Mouse (Mus musculus): ENCODE measurements around the gene Spon2. TPM values are rescaled to one million over a fixed set of nuclear protein-coding genes. Genes with fewer than 3 reads are reported as not detected.

The Spon2 gene
- total and polyA plus RNA-seq, 2 experiments from 2014 or later: 2.3 to 4.4 TPM

- Histone ChIP-seq H3K4me2 (ENCODE audit: low read depth, low read length, poor library complexity, severe bottlenecking) (no peak overlapping the region), H3K4me1 (ENCODE audit: insufficient read depth, low read length) (no peaks in the 10 kb centered on the region), H3K36me3 (ENCODE audit: insufficient read depth, low read length) (no peaks in the 10 kb centered on the region), H3K9ac (replicated peaks; ENCODE audit: low read length, poor library complexity, severe bottlenecking) (no peak overlapping the region), H3K4me3 (ENCODE audit: low read depth, low read length) (no peak overlapping the region), H3K27ac (ENCODE audit: low read depth, low read length) (no peak overlapping the region), H3K9me3 (ENCODE audit: low read length) (no peaks in the 10 kb centered on the region), H3K27me3 (ENCODE audit: insufficient read depth, low read length) (no peaks in the 10 kb centered on the region)
- peak; percentile 15; the same call in 1 of the 2 replicates for TF ChIP-seq CTCF (IDR thresholded peaks at IDR 0.05)
- peak; percentile 70 for DNase-seq (ENCODE audit: low spot score)
- no peak for ATAC-seq (ENCODE audit: low FRiP score)
- 43% methylated on average over 5 of the region's 5 CpGs for WGBS
Measured at GRCm38 (mm10) chr5:33230285-33230684, 12.0 kb upstream of the Spon2 start.

DNA sequence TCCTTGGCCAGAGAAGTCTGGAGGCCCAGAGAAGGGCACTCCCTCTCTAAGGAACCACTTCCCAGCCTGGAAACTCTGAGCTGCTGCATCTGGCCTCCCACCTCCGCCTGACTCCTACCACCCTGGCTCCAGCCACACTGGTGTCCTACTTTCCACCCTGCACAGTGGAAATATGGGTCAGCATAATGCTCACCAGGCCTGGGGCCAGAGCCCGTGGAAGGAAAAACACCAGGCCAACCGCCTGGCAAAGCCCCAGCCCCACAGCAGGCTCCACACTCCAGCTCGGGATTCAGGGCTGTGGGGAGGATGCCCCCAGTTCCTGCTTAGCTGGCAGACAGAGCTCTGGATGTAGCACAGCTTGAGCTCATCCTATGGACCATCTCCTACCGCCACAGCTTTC lies 10.2 kb upstream of the Spon2 start:
- no peak for ATAC-seq (ENCODE audit: low FRiP score)
- Histone ChIP-seq H3K36me3 (ENCODE audit: insufficient read depth, low read length) (no peaks in the 10 kb centered on the region), H3K27ac (ENCODE audit: low read depth, low read length) (no peak overlapping the region), H3K4me1 (ENCODE audit: insufficient read depth, low read length) (no peaks in the 10 kb centered on the region), H3K27me3 (ENCODE audit: insufficient read depth, low read length) (no peaks in the 10 kb centered on the region), H3K9ac (replicated peaks; ENCODE audit: low read length, poor library complexity, severe bottlenecking) (no peak overlapping the region), H3K9me3 (ENCODE audit: low read length) (no peaks in the 10 kb centered on the region), H3K4me2 (ENCODE audit: low read depth, low read length, poor library complexity, severe bottlenecking) (no peak overlapping the region), H3K4me3 (ENCODE audit: low read depth, low read length) (no peak overlapping the region)
- TF ChIP-seq CTCF (IDR thresholded peaks at IDR 0.05): no peak
- WGBS: 51% methylated on average over 5 of the region's 5 CpGs
- peak; percentile 17 for DNase-seq (ENCODE audit: low spot score)

DNA sequence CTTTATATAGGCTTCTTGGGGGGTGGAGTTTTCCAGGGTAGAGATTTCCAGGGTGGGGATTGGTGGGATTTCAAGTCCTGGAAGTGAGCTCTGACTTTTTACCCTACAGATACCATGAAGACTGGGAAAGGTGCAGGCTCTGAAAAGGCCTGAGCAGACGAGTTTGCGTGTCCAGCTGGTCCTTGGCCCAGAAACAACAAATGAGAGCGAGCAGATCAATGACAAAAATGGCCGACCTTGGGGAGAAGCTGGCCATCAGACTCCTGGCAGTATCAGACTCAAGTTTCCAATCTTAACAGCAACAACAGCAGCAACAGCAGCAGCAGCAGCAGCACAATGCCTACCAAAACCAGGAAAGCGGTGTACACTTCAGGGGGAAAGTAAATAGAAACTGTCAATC lies 7.4 kb upstream of the Spon2 start:
- ATAC-seq (ENCODE audit: low FRiP score): no peak
- no peak for DNase-seq (ENCODE audit: low spot score)
- WGBS: 93% methylated on average over 5 of the region's 5 CpGs
- Histone ChIP-seq H3K27ac (ENCODE audit: low read depth, low read length) (no peak overlapping the region), H3K4me3 (ENCODE audit: low read depth, low read length) (no peak overlapping the region), H3K36me3 (ENCODE audit: insufficient read depth, low read length) (no peaks in the 10 kb centered on the region), H3K4me1 (ENCODE audit: insufficient read depth, low read length) (no peaks in the 10 kb centered on the region), H3K4me2 (ENCODE audit: low read depth, low read length, poor library complexity, severe bottlenecking) (no peak overlapping the region), H3K9me3 (ENCODE audit: low read length) (no peaks in the 10 kb centered on the region), H3K27me3 (ENCODE audit: insufficient read depth, low read length) (no peaks in the 10 kb centered on the region), H3K9ac (replicated peaks; ENCODE audit: low read length, poor library complexity, severe bottlenecking) (no peak overlapping the region)
- TF ChIP-seq CTCF (IDR thresholded peaks at IDR 0.05): no peak

DNA sequence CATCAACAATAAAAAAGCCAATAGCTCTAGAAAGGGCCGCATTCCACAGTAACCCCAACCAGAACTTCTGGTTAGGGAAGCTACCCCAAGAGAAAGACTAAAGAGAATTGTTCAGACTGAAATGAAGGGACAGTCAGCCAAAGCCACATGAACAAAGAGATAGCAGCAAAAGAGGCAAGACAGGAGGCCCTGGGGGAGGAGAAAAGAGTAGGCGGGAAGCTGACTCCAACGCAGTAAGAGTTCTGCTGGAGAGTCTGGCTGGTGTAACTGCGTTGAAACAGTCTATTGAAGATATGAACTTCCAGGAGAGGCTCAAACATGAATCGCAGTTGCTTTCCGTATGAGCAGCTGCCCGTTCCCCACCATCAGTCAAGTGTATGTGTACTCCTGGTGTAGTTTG lies 6.2 kb upstream of the Spon2 start:
- TF ChIP-seq CTCF (IDR thresholded peaks at IDR 0.05): no peak
- H3K36me3 ChIP-seq (ENCODE audit: insufficient read depth, low read length): no peaks in the 10 kb centered on the region
- H3K27ac ChIP-seq (ENCODE audit: low read depth, low read length): no peak overlapping the region
- H3K4me1 ChIP-seq (ENCODE audit: insufficient read depth, low read length): no peaks in the 10 kb centered on the region
- H3K27me3 ChIP-seq (ENCODE audit: insufficient read depth, low read length): no peaks in the 10 kb centered on the region
- H3K9me3 ChIP-seq (ENCODE audit: low read length): no peaks in the 10 kb centered on the region
- no peak overlapping the region for H3K4me3 ChIP-seq (ENCODE audit: low read depth, low read length)
- WGBS: 85% methylated on average over 7 of the region's 7 CpGs
- no peak overlapping the region for H3K9ac ChIP-seq (replicated peaks; ENCODE audit: low read length, poor library complexity, severe bottlenecking)
- ATAC-seq (ENCODE audit: low FRiP score): no peak
- H3K4me2 ChIP-seq (ENCODE audit: low read depth, low read length, poor library complexity, severe bottlenecking): no peak overlapping the region
- no peak for DNase-seq (ENCODE audit: low spot score)

- Histone ChIP-seq H3K4me1 (ENCODE audit: insufficient read depth, low read length) (no peaks in the 10 kb centered on the region), H3K4me3 (ENCODE audit: low read depth, low read length) (no peak overlapping the region), H3K4me2 (ENCODE audit: low read depth, low read length, poor library complexity, severe bottlenecking) (no peak overlapping the region), H3K9me3 (ENCODE audit: low read length) (no peaks in the 10 kb centered on the region), H3K27me3 (ENCODE audit: insufficient read depth, low read length) (no peaks in the 10 kb centered on the region), H3K9ac (replicated peaks; ENCODE audit: low read length, poor library complexity, severe bottlenecking) (no peak overlapping the region), H3K36me3 (ENCODE audit: insufficient read depth, low read length) (no peaks in the 10 kb centered on the region), H3K27ac (ENCODE audit: low read depth, low read length) (no peak overlapping the region)
- no peak for ATAC-seq (ENCODE audit: low FRiP score)
- TF ChIP-seq CTCF (IDR thresholded peaks at IDR 0.05): no peak
- DNase-seq (ENCODE audit: low spot score): no peak
- WGBS: 71% methylated on average over 9 of the region's 9 CpGs
Measured at GRCm38 (mm10) chr5:33222841-33223744, 4.8 kb upstream of the Spon2 start.

DNA sequence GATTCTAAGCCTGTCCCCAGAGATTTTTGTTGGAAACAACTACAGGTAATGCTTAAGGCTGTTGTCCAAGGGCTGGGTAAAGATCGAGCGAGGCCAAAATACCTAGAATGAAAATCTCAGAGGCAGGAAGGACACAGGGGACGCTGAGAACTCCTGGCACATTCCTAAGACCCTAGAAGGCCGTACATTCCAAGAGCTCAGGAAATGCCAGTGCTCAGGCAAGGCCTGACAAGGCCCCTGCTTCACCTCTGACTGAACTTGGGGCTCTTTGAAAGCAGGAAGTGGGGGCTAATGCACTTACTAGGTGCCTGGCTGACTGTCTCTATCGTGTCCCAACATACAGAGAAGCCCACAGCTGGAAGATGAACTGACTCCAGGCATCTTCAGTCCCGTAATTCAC lies 4.1 kb upstream of the Spon2 start:
- TF ChIP-seq CTCF (IDR thresholded peaks at IDR 0.05): no peak
- no peak overlapping the region for H3K4me2 ChIP-seq (ENCODE audit: low read depth, low read length, poor library complexity, severe bottlenecking)
- DNase-seq (ENCODE audit: low spot score) (no peak), ATAC-seq (ENCODE audit: low FRiP score) (no peak)
- no peak overlapping the region for H3K4me3 ChIP-seq (ENCODE audit: low read depth, low read length)
- no peaks in the 10 kb centered on the region for H3K36me3 ChIP-seq (ENCODE audit: insufficient read depth, low read length)
- H3K4me1 ChIP-seq (ENCODE audit: insufficient read depth, low read length): no peaks in the 10 kb centered on the region
- H3K9ac ChIP-seq (replicated peaks; ENCODE audit: low read length, poor library complexity, severe bottlenecking): no peak overlapping the region
- no peak overlapping the region for H3K27ac ChIP-seq (ENCODE audit: low read depth, low read length)
- H3K9me3 ChIP-seq (ENCODE audit: low read length): no peaks in the 10 kb centered on the region
- 76% methylated on average over 6 of the region's 6 CpGs for WGBS
- H3K27me3 ChIP-seq (ENCODE audit: insufficient read depth, low read length): no peaks in the 10 kb centered on the region

Measured in midbrain, postnatal 0 days (tissue).